Mouse (Mus musculus): ENCODE measurements around the gene Klhl42. TPM values are rescaled to one million over a fixed set of nuclear protein-coding genes. Genes with fewer than 3 reads are reported as not detected.

The Klhl42 gene
- total RNA-seq, 2 experiments from 2014 or later, result 17.3 to 19.8 TPM

GRCm38 (mm10) chr6:147062694-147063093, 28.5 kb upstream of the Klhl42 start:
- Histone ChIP-seq H3K27ac (no peak overlapping the region), H3K4me3 (no peak overlapping the region)
- DNase-seq (ENCODE audit: low spot score in 2 of 2), result no peak
- TF ChIP-seq CTCF (conservative IDR thresholded peaks at IDR 0.05), result no peak

- Histone ChIP-seq H3K4me3 (no peak overlapping the region), H3K27ac (no peak overlapping the region)
- no peak for TF ChIP-seq CTCF (conservative IDR thresholded peaks at IDR 0.05)
- DNase-seq (ENCODE audit: low spot score in 2 of 2), result no peak
These were observed 26.8 kb upstream of the Klhl42 start for GRCm38 (mm10) chr6:147064226-147064943.

GRCm38 (mm10) chr6:147064944-147065261, 26.3 kb upstream of the Klhl42 start:
- H3K4me3 ChIP-seq, result no peak overlapping the region
- no peak for TF ChIP-seq CTCF (conservative IDR thresholded peaks at IDR 0.05)
- no peak for DNase-seq (ENCODE audit: low spot score in 2 of 2)
- no peak overlapping the region for H3K27ac ChIP-seq

DNA sequence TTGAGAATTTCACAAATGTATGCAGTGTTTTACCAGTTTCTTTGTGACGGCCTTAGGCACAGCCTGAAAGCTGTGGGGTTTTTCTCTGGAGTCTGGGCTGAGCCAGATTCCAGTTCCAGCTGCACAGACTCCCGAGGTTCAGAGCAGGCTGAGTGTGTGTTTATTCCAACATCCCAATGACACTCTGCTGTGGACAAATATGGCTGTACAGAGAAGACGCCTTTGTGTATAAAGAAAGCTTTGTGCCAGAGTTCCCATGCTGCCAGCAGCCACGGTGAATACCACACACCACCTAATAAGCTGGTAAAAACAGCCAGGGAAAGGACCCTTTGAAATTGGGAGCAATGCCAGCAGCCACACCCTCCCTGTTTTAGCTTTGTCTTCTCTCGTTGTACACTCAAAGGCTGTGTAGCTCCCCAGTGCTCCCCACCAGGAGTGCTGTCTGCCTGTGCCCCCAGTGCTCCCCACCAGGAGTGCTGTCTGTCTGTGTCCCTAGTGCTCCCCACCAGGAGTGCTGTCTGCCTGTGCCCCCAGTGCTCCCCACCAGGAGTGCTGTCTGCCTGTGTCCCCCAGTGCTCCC, 15.3 kb upstream of the Klhl42 start:
- no peak for DNase-seq (ENCODE audit: low spot score in 2 of 2)
- Histone ChIP-seq H3K27ac (no peak overlapping the region), H3K4me3 (no peak overlapping the region)
- TF ChIP-seq CTCF (conservative IDR thresholded peaks at IDR 0.05), result no peak

- Histone ChIP-seq H3K4me3 (no peak overlapping the region), H3K27ac (no peak overlapping the region)
- no peak for DNase-seq (ENCODE audit: low spot score in 2 of 2)
- no peak for TF ChIP-seq CTCF (conservative IDR thresholded peaks at IDR 0.05)
These were observed 14.3 kb upstream of the Klhl42 start for GRCm38 (mm10) chr6:147076878-147077277.

- H3K27ac ChIP-seq, result no peak overlapping the region
- no peak for TF ChIP-seq CTCF (conservative IDR thresholded peaks at IDR 0.05)
- H3K4me3 ChIP-seq, result no peak overlapping the region
- no peak for DNase-seq (ENCODE audit: low spot score in 2 of 2)
These were observed 11.3 kb upstream of the Klhl42 start for GRCm38 (mm10) chr6:147079919-147080318.

- Histone ChIP-seq H3K27ac (no peak overlapping the region), H3K4me3 (no peak overlapping the region)
- no peak for DNase-seq (ENCODE audit: low spot score in 2 of 2)
- TF ChIP-seq CTCF (conservative IDR thresholded peaks at IDR 0.05), result no peak
These were observed 5.7 kb upstream of the Klhl42 start for GRCm38 (mm10) chr6:147085398-147086040.

DNA sequence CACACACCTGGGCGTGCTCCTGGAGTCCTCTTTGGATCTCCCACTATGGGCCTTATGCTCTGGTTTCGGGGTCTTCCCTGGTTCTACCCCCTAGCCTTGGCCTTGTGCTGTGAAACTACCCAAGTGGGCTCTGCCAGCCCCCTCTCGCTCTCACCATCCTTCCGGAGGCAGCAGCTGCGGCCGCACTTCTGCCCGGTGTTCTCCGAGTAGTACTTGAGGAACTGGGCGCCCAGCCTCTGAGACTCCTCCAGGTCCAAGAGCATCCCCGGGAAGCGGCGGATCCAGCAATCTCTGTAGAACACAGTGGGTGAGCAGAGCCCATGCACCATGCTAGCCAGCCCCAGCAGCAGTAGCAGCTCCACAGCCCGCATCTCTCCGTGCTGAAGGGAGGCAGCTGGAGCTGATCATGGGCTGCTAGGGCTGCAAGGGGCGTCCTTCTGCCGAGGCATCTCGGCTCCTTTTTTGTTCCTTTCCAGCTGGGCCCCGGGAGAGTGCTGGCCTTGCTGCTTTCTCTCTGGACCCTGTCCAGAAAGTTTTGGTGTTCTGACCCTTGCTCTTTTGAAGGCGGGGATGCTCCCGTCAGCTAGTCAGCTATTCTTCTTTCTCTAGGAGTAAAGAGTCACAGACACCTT, 4.5 kb upstream of the Klhl42 start, which contains the start of gene Mansc4:
TSS of gene Mansc4 (minus strand) at position 439 of the 632 bp plus-strand sequence.
- Histone ChIP-seq H3K4me3 (peak within 1 kb of the TSS; percentile 21; the same call in 1 of the 2 replicates), H3K27ac (no peak within 1 kb of the TSS)
- DNase-seq (ENCODE audit: low spot score in 2 of 2), result no peak
- no peak for TF ChIP-seq CTCF (conservative IDR thresholded peaks at IDR 0.05)

DNA sequence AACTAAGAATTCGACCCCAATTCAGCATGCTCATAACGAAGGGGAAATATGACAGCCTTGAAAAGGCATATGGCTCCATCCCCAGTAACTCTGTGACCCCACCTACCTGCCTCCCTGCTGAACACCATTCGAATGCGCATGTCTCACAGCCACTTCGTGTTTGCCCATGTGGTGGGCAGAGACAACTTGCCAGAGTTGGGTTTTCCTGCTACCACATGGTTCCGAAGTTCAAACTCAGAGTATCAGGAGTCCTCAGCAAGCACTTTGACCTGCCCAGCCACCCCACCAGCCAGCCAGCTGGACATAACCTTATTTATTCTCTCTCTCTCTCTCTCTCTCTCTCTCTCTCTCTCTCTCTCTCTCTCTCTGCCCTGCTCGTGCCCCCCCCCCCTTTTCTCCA, 3.4 kb upstream of the Klhl42 start:
- no peak for DNase-seq (ENCODE audit: low spot score in 2 of 2)
- no peak overlapping the region for H3K27ac ChIP-seq
- TF ChIP-seq CTCF (conservative IDR thresholded peaks at IDR 0.05), result no peak
- H3K4me3 ChIP-seq, result no peak overlapping the region

DNA sequence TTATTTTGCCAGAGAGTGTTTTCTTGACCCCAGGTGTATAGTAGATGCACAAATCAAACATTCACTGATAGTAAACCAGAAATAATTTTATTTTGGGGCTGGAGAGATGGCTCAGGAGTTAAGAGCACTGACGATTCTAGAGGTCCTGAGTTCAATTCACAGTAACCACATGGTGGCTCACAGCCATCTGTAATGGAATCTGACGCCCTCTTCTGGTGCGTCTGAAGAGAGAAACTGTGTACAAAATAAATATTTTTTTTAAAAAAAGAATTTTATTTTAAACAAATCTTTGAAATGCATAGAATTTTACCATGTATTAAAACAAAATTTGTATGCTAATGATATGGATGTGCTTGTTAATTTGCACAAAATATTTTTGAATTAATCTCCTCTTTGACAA, 2.7 kb upstream of the Klhl42 start:
- Histone ChIP-seq H3K4me3 (no peak overlapping the region), H3K27ac (no peak overlapping the region)
- peak; percentile 59 for TF ChIP-seq CTCF (conservative IDR thresholded peaks at IDR 0.05)
- DNase-seq (ENCODE audit: low spot score in 2 of 2), result no peak

DNA sequence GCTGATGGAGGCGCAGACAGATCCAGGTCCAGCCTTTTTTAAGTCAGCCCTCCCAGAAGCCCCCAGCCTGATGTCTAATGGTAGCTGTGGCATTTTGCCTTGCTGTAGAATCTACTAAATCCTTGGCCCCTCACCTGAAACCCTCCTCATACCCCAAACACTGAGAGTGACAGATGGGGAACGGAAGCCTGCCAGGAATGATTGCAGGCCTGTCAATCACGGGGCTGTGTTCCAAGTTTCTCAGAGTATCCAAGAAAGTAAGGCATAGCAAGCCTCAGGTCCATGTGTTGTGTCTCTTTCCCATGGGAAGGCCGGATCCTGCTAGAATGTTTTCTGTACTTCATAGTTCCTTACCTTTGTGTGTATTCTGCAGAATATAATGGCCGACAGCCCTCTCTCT, 988 bp upstream of the Klhl42 start:
- DNase-seq (ENCODE audit: low spot score in 2 of 2), result peak in 1 of 2 experiments; percentile 19
- peak overlapping the region; percentile 97; the same call in 1 of the 2 replicates for H3K27ac ChIP-seq
- H3K4me3 ChIP-seq, result peak overlapping the region; percentile 94; the same call in 1 of the 2 replicates
- no peak for TF ChIP-seq CTCF (conservative IDR thresholded peaks at IDR 0.05)

GRCm38 (mm10) chr6:147092136-147092535, 957 bp downstream of the Klhl42 start:
- H3K4me3 ChIP-seq, result peak overlapping the region; percentile 94
- TF ChIP-seq CTCF (conservative IDR thresholded peaks at IDR 0.05), result no peak
- peak; percentile 16 to 47 for DNase-seq (ENCODE audit: low spot score in 2 of 2)
- peak overlapping the region; percentile 97 for H3K27ac ChIP-seq

DNA sequence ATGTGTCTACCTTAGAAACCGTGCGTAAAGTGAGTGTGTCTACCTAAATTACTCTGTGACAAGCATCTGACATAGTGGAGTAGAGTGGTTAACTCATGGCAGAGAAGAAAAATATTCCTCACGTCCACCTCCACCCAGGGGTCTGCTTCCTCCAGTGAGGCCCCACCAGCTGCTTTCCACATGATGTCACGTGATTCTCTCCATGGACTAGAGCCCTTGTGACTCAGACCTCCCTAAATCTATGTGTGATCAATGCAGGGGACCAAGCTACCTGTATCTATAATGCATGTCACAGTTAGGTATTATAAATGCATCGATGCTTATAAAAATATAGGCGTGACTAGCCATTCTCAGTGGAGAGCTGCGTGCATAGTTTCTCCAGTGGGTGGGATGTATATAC, 3.6 kb downstream of the Klhl42 start:
- Histone ChIP-seq H3K27ac (no peak overlapping the region), H3K4me3 (no peak overlapping the region; the same call in 1 of the 2 replicates)
- TF ChIP-seq CTCF (conservative IDR thresholded peaks at IDR 0.05), result no peak
- no peak for DNase-seq (ENCODE audit: low spot score in 2 of 2)
